Mouse (Mus musculus) urinary bladder, adult 2 months (tissue): Measurements from ENCODE around the gene Rnpepl1. TPM values are rescaled to one million over a fixed set of nuclear protein-coding genes. Genes with fewer than 3 reads are reported as not detected.
"Not testable (repeated sequence)": the region's sequence is repeated elsewhere in the genome, so short reads cannot be mapped to it uniquely, and the experiment has no call there.

Source experiments
- DNase-seq: peaks from one replicate; pipeline ENCODE4 v3.0.0; 2022; ENCODE audit warnings: low spot score
- polyA plus RNA-seq: library from polyadenylated mRNA; depleted of rRNA; stranded (reverse); fragments of >200 nt; gene quantifications from 2 replicates; pipeline ENCODE4 v1.2.3, GENCODE M21; 2012; rRNA removed

Rnpepl1 gene
- polyA plus RNA-seq, 1 experiment, result 37.4 TPM

DNA sequence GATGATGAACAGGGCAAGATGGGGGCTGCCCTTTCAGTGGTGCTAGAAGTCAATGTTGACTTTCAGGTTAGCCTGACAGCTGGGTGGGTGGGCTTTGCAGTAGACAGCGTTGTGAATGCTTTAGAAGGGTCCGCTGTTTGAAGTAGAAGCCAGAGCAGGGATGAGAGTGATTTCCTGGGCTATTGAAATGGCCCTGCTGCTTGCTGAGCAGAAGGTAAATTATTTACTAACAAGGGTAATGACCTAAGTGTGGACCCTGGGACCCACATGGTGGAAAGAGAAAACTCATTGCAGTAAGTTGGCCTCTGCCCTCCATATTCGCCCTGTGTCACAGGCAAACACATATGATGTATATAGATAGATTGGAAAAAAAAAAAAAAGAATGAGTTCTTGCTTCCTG, 25.9 kb downstream of the Rnpepl1 start:
- DNase-seq, result no peak

DNA sequence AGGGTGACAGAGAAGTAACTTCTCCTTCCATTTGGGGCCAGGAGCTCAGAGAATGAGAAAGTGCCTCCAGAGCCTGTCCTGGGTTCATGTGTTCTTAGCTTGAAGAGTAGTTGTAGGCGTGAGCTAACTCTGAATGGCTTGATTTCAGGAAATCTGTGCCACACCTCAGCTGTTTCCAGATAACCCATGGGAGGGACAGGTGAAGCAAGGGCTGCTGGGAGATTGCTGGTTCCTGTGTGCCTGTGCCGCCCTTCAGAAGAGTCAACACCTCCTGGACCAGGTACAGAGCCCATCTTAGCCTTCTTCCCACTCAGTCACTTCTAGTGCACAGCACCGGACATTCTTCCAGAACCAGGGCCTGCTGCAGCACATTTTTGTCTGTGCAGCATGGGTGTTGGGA, 27.2 kb downstream of the Rnpepl1 start:
- DNase-seq, result no peak

DNA sequence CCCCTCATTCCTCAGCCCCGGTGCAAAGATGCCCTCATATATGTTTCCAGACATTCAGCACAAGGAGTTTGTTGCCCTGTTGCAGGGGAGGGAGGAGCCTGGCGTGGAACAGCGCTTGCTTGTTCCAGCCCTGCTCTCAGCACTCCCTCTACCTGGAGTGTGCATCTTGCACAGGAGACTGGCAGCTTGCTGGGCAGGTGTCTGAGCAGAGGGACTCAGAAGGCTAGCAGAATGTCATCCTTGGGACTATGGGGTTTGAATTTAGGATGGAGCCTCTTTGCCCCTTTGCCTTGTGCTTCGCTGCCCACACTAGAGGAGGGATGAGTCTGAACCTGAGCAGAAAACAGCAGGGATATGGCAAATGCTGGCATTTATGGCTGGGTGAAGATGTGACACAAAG, 29.2 kb downstream of the Rnpepl1 start:
- DNase-seq, result no peak

DNA sequence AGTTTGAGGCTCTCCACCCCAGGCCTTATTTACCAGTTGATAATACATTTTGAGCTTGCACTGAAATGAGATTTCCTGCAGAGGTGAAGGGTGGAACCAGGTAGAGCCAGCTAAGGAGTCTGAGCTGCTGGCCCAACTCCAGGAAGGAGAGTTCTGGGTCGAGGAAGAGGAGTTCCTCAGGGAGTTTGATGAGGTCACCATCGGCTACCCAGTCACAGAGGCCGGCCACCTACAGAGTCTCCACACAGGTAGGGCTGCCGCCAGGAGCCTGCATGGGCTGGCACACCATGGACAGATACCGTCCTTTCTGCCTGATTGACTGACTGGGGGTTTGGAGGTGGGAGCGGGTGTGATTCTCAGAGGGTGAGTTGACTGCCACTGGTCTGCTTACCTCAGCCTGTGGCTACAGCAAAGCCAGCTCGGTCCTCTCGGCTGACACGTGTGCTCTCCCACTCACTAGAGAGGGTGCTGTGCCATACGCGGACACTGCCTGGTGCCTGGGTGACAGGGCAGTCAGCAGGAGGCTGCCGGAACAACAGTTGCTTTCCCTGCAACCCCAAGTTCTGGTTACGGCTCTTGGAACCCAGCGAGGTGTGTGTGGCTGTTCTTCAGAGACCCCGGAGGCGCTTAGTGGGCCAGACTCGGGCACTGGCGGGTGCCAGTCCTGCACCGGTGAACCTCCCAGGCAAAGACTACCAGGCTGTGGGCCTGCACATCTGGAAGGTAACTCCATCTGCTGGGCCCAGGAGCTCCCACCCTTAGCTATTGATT, 32.8 kb downstream of the Rnpepl1 start:
- DNase-seq, result no peak

DNA sequence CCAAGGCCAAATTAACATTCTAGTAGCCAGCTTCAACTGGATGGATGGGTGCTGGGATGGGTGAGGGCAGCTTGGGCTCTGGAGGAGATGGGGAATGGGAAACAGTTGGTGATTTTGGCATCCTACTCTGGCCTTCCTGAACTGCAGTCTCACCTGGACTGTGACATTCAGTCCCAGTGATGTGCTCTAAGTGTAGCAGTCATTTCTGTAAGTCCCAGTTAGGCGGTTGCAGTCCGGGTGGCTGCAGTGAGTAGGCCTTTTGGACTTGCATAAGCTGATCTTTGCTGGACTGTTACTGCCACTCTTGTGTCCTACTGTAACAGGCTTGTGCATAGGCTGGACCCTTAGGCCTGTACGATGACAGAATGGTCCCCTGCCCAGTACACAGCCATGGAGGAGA, 37.4 kb downstream of the Rnpepl1 start:
- no peak for DNase-seq

DNA sequence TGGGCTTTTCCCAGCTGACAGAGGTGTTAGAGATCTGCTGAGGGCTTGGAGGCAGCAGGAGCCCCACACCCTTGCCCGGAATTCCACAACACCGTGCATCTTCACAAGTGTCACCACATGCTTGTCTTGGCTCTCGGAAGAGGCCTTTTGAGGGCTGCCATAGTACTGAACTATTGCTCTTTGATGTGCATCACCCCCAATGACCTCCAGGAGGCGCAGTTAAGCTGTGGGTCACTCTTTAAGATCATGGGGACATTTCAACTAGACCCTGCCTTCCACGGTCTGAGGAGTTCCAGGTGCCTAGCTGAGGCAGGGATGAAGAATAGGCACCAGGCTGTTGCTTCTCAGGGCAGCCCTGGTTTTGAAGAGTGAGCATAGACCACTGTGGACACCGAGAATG, 38.8 kb downstream of the Rnpepl1 start:
- DNase-seq, result no peak

DNA sequence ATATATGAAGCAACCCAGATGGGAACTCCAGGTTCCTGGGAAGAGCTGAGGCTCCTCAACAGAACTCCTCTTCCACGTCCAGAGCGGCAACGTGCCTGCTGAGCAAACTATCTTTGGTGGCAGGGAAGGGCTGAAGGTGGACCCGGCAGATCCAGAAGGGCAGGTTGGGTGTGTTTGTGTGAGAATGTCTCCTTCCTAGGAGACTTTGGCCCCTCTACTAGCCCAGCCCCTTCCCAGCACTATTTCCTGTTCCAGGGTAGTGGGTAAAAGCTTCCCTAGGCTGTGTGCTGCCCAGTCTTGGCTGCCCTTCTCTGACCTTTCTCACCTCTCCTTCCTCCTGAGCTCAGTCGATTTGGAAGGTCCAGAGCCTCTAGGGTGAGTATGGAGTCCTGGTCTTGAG, 40.0 kb downstream of the Rnpepl1 start, which contains the start of gene Gpr35:
Gene Gpr35 (plus strand): TSS at position 259 of the 400 bp plus-strand sequence.
- DNase-seq, result no peak

DNA sequence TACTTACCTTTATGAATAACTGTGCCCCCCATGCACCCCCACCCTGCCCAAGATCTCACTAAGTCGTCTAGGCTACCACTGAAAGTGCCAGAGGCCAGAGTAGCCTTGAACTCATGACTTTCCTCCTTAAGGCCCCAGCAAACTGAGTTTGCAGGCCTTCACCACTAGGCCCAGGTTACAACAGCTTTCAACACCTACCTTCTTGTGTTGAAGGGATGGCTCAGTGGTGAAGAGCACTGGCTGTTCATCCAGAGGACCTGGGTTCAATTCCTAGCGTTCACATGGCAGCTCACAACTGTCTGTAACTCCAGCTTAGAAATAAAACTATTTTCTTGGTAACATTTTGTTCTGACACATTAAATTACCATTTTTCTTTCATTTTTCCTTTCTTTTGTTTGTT, 43.1 kb downstream of the Rnpepl1 start:
- no peak for DNase-seq

DNA sequence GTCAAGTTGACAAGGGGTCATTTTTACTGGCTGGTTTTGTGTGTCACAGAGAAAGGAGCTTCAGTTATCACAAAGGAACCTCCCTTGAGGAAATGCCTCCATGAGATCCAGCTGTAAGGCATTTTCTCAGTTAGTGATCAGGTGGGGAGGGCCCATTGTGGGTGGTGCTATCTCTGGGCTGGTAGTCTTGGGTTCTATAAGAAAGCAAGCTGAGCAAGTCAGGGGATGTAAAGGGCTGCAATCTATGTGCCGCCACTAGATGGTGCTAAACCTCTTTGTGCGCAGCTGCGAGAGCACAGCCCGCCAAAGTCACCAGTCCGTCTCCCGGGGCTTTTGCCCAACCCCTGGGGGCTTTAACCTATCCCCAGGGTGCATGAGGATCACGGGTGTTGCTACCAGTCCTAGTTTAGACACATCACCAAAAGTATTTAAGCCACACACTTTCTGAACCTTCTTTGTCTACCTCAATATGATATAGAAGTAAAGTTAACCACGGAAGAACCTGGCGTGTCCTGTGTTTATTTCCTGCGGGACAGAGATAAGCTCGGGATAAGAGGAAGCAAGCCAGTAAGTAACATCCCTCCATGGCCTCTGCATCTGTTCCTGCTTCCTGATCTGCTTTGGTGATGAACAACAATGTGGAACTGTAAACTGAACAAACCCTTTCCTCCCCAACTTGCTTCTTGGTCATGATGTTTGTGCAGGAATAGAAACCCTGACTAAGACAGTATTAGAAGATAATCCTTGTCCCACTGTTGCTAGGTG, 46.2 kb downstream of the Rnpepl1 start:
- peak; percentile 44 for DNase-seq

DNA sequence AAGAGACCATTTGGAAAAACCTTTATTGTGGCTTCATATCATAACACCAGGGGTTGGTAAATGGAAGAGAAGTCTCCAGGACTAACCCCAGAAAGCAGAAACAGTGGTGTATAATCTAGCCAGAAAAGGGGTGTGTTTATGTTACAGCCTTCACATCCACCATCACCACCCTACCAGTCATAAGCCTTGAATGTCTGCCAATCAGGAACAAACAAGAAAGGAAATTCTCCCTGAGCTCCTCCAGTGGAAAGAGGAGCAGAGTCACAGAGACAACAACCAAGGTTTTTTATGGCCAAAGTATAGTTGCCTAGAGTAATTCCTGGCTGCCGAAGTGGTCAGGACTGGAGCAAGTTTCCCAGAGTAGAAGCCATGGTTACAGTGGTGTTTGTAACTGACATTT, 48.4 kb downstream of the Rnpepl1 start:
- no peak for DNase-seq

DNA sequence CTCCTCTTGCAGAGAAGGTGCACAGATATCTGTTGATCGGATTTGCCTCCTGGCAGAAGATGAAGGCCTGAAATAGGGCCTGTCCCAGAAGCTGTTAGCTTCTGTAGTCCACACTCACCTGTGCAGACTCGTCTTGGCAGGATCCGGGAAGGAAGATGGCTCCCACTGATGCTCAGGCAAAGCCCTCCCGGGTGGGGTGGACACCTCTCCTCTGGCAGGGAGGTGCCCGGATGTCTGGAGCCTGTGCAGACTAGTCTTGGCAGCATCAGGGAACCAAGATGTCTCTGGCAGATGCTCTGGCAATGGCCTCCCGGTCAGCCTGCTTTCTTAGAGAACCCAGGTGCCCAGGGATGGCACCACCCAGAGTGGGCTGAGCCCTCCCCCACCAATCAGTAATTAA, 60.2 kb downstream of the Rnpepl1 start:
- not testable (repeated sequence) for DNase-seq

DNA sequence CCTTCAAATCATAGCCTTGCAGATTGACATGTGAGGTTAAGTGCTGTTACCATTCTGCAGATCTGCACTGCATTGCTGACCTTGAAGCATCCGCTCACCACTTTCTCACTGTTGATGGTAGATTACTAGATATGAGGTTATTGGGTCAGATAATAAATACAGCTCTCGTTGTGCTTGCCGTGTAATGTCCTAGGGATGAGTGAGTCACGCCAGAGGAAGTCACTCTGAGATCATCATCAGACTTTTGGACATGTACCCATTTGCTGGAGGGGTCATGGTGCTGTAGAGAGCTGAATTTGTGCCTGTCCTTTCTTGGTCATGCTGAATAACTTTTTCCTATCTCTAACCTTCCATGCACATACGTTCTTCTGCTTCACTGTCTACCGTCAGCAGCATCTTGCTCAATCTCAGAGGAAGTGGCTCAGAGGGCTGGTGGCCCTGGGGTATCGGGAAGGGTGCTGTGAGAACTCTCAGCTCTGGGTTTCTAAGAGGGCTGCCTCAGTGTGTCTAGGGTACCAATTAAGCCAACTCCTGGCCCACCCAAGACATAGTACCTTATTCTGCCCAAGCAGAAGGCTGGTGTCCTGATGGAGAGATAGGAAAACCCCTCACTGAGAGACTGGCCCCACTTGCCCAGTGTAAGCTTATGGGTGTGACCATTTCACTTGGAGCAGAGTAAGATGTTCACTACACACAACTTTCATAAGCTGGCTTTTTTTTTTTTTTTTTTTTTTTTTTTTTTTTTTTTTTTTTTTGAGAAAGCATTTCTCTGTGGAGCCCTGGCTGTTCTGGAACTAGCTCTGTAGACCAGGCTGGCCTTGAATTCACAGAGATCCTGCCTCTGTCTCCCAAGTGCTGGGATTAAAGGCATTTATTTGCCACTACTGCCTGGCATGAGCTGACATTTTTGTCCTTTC, 61.6 kb downstream of the Rnpepl1 start:
- DNase-seq, result no peak

DNA sequence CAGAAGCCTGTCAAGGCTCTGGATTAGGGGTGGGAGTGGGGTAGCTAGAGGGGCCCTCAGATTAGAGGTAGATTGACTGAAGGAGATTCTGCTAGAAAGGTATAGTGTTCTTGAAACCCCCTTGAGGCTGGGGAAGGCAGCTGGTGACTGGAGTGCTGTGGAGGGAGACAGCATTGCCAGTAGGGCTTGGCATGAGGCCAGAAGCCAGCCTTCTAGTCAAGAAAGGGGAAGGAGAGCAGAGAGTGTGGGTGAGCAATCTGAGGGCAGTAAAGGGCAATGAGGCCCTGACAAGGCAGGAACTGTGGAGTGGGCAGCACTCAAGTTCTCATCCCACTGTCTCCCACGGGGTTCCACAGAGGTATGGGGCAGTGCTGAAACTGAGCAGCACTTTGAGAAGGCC, 62.3 kb downstream of the Rnpepl1 start:
- no peak for DNase-seq

Other genes with a start within 250 kb of the Rnpepl1 start
- 14.0 and 18.3 TPM in 2 replicates for gene Gpc1, start 79.1 kb upstream of the Rnpepl1 start, polyA plus RNA-seq
- gene Ankmy1, start 7.9 kb upstream of the Rnpepl1 start, polyA plus RNA-seq, result 0.36 and 0.71 TPM in 2 replicates
- gene Dusp28, start 3.8 kb upstream of the Rnpepl1 start, polyA plus RNA-seq, result 14.1 and 15.2 TPM in 2 replicates
- gene Capn10, start 23.6 kb downstream of the Rnpepl1 start, polyA plus RNA-seq, result 16.0 and 20.4 TPM in 2 replicates
- gene Gpr35, start 40.1 kb downstream of the Rnpepl1 start, polyA plus RNA-seq, result 0.78 and 1.3 TPM in 2 replicates
- gene Aqp12, start 95.6 kb downstream of the Rnpepl1 start, polyA plus RNA-seq, result not detected in 2 replicates
- gene Kif1a, start 191.2 kb downstream of the Rnpepl1 start, polyA plus RNA-seq, result 3.3 and 5.0 TPM in 2 replicates
- gene Agxt, start 224.5 kb downstream of the Rnpepl1 start, polyA plus RNA-seq, result not detected in 2 replicates